Mouse (Mus musculus): ENCODE measurements around the gene Ctcf. TPM values are rescaled to one million over a fixed set of nuclear protein-coding genes. Genes with fewer than 3 reads are reported as not detected.
A peak's percentile ranks its signal among the peaks of the same experiment; 100 is the strongest.

Ctcf gene
- polyA plus RNA-seq, 1 experiment from 2014 or later, result 96.9 TPM

DNA sequence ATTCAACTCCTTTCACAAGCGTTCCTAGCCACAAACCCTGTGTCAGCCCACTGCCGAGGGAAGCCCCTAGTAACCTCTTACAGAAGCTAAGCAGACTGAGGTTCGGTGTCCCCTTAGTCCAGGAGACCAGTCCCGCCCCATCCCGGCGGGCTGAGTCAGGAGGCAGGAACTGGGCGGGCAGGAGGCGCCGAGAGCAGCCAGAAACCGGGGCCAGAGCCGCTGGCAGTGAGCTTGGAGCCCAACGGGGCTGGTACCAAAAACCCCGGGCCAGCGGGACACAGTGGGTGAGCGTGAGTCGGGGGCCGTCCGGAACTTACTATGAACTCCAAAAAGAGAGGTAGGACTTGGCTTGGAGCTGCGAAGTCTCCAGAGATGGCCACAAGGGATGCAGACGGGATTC is 23.3 kb upstream of the Ctcf start:
- Histone ChIP-seq H3K4me1 (ENCODE audit: control insufficient read depth, insufficient read depth, low read length) (peaks cover 8% of the 10 kb centered on the region), H3K4me2 (ENCODE audit: low read length) (peak overlapping the region; percentile 26; the same call in 1 of the 2 replicates), H3K27me3 (ENCODE audit: control insufficient read depth, insufficient read depth, low read length) (peaks cover 13% of the 10 kb centered on the region), H3K36me3 (ENCODE audit: control insufficient read depth, insufficient read depth, low read length) (peaks cover 34% of the 10 kb centered on the region), H3K9ac (replicated peaks; ENCODE audit: low read length) (no peak overlapping the region), H3K4me3 (replicated peaks; ENCODE audit: low read depth, low read length) (no peak overlapping the region), H3K27ac (replicated peaks; ENCODE audit: low read depth, low read length) (no peak overlapping the region), H3K9me3 (ENCODE audit: control insufficient read depth, low read length) (no peaks in the 10 kb centered on the region)
- ATAC-seq (ENCODE audit: low FRiP score, low TSS enrichment) (no peak), DNase-seq (peak; percentile 24)
- WGBS, result 4% methylated on average over 20 of the region's 20 CpGs

DNA sequence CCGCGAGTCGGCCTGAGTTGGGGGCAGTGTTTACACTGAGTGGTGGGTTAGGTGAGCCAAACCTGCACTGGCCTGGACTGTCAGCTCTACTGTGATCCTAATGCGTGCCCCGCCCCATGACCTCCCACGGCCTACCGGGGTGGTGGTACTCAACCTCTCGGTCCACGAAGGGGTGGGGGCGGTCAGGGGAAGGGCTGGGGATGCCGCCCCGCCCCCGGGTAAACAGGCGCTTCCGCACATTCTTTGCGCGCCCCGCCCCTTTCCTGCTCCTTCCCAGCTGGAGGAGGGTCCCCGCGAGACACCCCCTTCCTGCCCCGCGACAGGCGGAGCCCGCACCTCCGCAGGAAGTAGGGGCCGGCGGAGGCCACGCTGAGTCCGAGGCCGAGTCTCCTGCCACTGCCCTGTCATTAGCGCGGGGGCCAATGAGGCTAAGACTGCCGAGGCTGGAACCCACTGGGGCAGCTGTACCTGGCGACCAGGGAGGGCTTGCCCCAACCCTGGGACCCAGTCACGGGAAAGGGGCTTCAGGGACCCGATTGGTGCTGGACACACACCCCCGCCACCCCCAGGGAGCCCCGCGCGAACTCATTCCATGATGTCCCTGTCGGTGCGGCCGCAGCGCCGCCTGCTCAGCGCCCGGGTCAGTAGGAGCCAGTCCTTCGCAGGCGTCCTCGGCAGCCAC is 22.4 kb upstream of the Ctcf start:
- WGBS, result 2% methylated on average over 50 of the region's 50 CpGs
- peak; percentile 38; the same call in 1 of the 2 replicates for ATAC-seq (ENCODE audit: low FRiP score, low TSS enrichment)
- DNase-seq, result peak; percentile 40

GRCm38 (mm10) chr8:105615942-105616341 is 20.4 kb upstream of the Ctcf start:
- H3K27me3 ChIP-seq (ENCODE audit: control insufficient read depth, insufficient read depth, low read length), result peaks cover 13% of the 10 kb centered on the region
- peaks cover 8% of the 10 kb centered on the region for H3K4me1 ChIP-seq (ENCODE audit: control insufficient read depth, insufficient read depth, low read length)
- no peak overlapping the region for H3K4me2 ChIP-seq (ENCODE audit: low read length)
- WGBS, result 91% methylated on average over 9 of the region's 9 CpGs
- DNase-seq, result no peak
- no peak overlapping the region for H3K4me3 ChIP-seq (replicated peaks; ENCODE audit: low read depth, low read length)
- no peak overlapping the region for H3K9ac ChIP-seq (replicated peaks; ENCODE audit: low read length)
- ATAC-seq (ENCODE audit: low FRiP score, low TSS enrichment), result no peak
- H3K27ac ChIP-seq (replicated peaks; ENCODE audit: low read depth, low read length), result no peak overlapping the region
- no peaks in the 10 kb centered on the region for H3K9me3 ChIP-seq (ENCODE audit: control insufficient read depth, low read length)
- H3K36me3 ChIP-seq (ENCODE audit: control insufficient read depth, insufficient read depth, low read length), result peaks cover 63% of the 10 kb centered on the region

More for the DNA sequence above, 22.4 kb upstream of the Ctcf start:
- Histone ChIP-seq H3K36me3 (ENCODE audit: control insufficient read depth, insufficient read depth, low read length) (peaks cover 44% of the 10 kb centered on the region), H3K9me3 (ENCODE audit: control insufficient read depth, low read length) (no peaks in the 10 kb centered on the region), H3K4me1 (ENCODE audit: control insufficient read depth, insufficient read depth, low read length) (peaks cover 8% of the 10 kb centered on the region), H3K27me3 (ENCODE audit: control insufficient read depth, insufficient read depth, low read length) (peaks cover 13% of the 10 kb centered on the region), H3K27ac (replicated peaks; ENCODE audit: low read depth, low read length) (no peak overlapping the region), H3K9ac (replicated peaks; ENCODE audit: low read length) (peak overlapping the region; percentile 55), H3K4me2 (ENCODE audit: low read length) (peak overlapping the region; percentile 81), H3K4me3 (replicated peaks; ENCODE audit: low read depth, low read length) (peak overlapping the region; percentile 40)

DNA sequence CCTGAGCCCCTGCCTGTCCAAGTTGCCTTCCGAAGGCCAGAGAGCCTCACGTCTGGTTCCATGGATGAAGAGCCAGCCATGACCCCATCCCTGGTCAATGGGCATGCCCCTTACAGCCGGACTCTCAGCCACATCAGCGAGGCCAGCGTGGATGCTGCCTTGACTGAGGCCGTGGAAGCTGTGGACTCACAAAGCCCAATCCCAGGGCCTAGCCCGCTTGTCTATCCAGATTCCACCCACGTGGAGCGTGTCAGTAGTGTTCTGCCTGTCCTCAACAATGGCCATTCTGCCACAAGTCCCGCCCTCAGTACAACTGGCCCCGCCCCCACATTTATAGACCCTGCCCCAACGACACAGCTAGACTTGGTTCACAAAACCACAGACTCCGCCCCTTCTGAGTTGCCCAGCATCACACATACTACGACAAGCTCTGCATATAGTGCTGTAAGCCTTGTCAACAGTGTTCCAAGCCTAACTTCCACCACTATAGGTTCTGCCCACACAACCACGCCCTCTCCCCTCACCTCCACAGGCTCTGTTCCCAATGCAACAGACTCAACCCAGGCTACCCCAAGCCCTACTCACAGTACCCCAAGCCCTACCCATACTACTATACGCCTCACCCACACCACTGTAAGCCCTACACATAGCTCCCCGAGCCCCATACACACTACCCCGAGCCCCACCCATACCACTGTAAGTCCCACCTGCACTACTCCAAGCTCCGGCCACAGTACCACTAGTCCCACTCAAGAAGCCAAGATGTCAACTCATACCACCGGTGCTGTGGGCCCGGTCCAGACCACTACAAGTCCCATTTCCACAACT is 18.7 kb upstream of the Ctcf start:
- WGBS, result 92% methylated on average over 21 of the region's 21 CpGs
- no peak for ATAC-seq (ENCODE audit: low FRiP score, low TSS enrichment)

DNA sequence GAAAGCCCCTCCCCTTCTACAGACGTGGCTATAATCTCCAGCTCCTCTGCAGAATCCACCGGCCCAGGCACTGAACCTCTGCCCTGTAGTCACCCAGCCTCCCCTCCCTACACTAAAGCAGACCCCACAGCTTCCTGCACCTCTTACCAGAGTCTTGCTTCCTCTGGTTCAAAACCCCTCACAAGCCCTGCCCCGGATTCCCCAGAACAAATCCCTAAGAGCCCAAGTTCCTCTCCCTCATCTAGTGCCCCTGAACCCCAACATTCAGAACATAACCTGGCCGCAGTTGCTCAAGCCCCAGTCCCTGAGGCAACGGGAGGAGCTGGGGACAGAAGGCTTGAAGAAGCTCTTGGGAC is 18.1 kb upstream of the Ctcf start:
- WGBS, result 91% methylated on average over 5 of the region's 5 CpGs
- Histone ChIP-seq H3K4me2 (ENCODE audit: low read length) (no peak overlapping the region), H3K4me3 (replicated peaks; ENCODE audit: low read depth, low read length) (no peak overlapping the region), H3K27ac (replicated peaks; ENCODE audit: low read depth, low read length) (no peak overlapping the region), H3K36me3 (ENCODE audit: control insufficient read depth, insufficient read depth, low read length) (peaks cover 78% of the 10 kb centered on the region), H3K9ac (replicated peaks; ENCODE audit: low read length) (no peak overlapping the region), H3K4me1 (ENCODE audit: control insufficient read depth, insufficient read depth, low read length) (peaks cover 8% of the 10 kb centered on the region), H3K9me3 (ENCODE audit: control insufficient read depth, low read length) (no peaks in the 10 kb centered on the region), H3K27me3 (ENCODE audit: control insufficient read depth, insufficient read depth, low read length) (no peaks in the 10 kb centered on the region)
- ATAC-seq (ENCODE audit: low FRiP score, low TSS enrichment) (no peak), DNase-seq (no peak)

More for the DNA sequence above, 18.7 kb upstream of the Ctcf start:
- Histone ChIP-seq H3K9ac (replicated peaks; ENCODE audit: low read length) (no peak overlapping the region), H3K4me3 (replicated peaks; ENCODE audit: low read depth, low read length) (no peak overlapping the region), H3K36me3 (ENCODE audit: control insufficient read depth, insufficient read depth, low read length) (peaks cover 73% of the 10 kb centered on the region), H3K27ac (replicated peaks; ENCODE audit: low read depth, low read length) (no peak overlapping the region), H3K9me3 (ENCODE audit: control insufficient read depth, low read length) (no peaks in the 10 kb centered on the region), H3K4me1 (ENCODE audit: control insufficient read depth, insufficient read depth, low read length) (peaks cover 8% of the 10 kb centered on the region), H3K27me3 (ENCODE audit: control insufficient read depth, insufficient read depth, low read length) (0 out of 2 replicates have a peak, but pooled peaks cover 5% of the 10 kb centered on the region), H3K4me2 (ENCODE audit: low read length) (no peak overlapping the region)
- no peak for DNase-seq

GRCm38 (mm10) chr8:105618892-105619591 is 17.3 kb upstream of the Ctcf start:
- peaks cover 3% of the 10 kb centered on the region for H3K4me1 ChIP-seq (ENCODE audit: control insufficient read depth, insufficient read depth, low read length)
- no peak overlapping the region for H3K9ac ChIP-seq (replicated peaks; ENCODE audit: low read length)
- no peak for ATAC-seq (ENCODE audit: low FRiP score, low TSS enrichment)
- H3K9me3 ChIP-seq (ENCODE audit: control insufficient read depth, low read length), result no peaks in the 10 kb centered on the region
- WGBS, result 94% methylated on average over 19 of the region's 19 CpGs
- no peak overlapping the region for H3K27ac ChIP-seq (replicated peaks; ENCODE audit: low read depth, low read length)
- H3K4me2 ChIP-seq (ENCODE audit: low read length), result no peak overlapping the region
- H3K27me3 ChIP-seq (ENCODE audit: control insufficient read depth, insufficient read depth, low read length), result no peaks in the 10 kb centered on the region
- H3K4me3 ChIP-seq (replicated peaks; ENCODE audit: low read depth, low read length), result no peak overlapping the region
- DNase-seq, result no peak
- peaks cover 85% of the 10 kb centered on the region for H3K36me3 ChIP-seq (ENCODE audit: control insufficient read depth, insufficient read depth, low read length)

GRCm38 (mm10) chr8:105620211-105620610 is 16.2 kb upstream of the Ctcf start:
- no peaks in the 10 kb centered on the region for H3K27me3 ChIP-seq (ENCODE audit: control insufficient read depth, insufficient read depth, low read length)
- H3K4me1 ChIP-seq (ENCODE audit: control insufficient read depth, insufficient read depth, low read length), result no peaks in the 10 kb centered on the region
- H3K9me3 ChIP-seq (ENCODE audit: control insufficient read depth, low read length), result no peaks in the 10 kb centered on the region
- no peak for DNase-seq
- no peak overlapping the region for H3K4me2 ChIP-seq (ENCODE audit: low read length)
- H3K36me3 ChIP-seq (ENCODE audit: control insufficient read depth, insufficient read depth, low read length), result peaks cover 79% of the 10 kb centered on the region
- ATAC-seq (ENCODE audit: low FRiP score, low TSS enrichment), result no peak; the same call in 1 of the 2 replicates
- no peak overlapping the region for H3K27ac ChIP-seq (replicated peaks; ENCODE audit: low read depth, low read length)
- H3K9ac ChIP-seq (replicated peaks; ENCODE audit: low read length), result no peak overlapping the region
- WGBS, result 93% methylated on average over 19 of the region's 19 CpGs
- no peak overlapping the region for H3K4me3 ChIP-seq (replicated peaks; ENCODE audit: low read depth, low read length)

- DNase-seq (no peak), ATAC-seq (ENCODE audit: low FRiP score, low TSS enrichment) (no peak)
- H3K4me2 ChIP-seq (ENCODE audit: low read length), result no peak overlapping the region
- H3K27ac ChIP-seq (replicated peaks; ENCODE audit: low read depth, low read length), result no peak overlapping the region
- H3K9me3 ChIP-seq (ENCODE audit: control insufficient read depth, low read length), result no peaks in the 10 kb centered on the region
- H3K27me3 ChIP-seq (ENCODE audit: control insufficient read depth, insufficient read depth, low read length), result no peaks in the 10 kb centered on the region
- H3K36me3 ChIP-seq (ENCODE audit: control insufficient read depth, insufficient read depth, low read length), result peaks cover 69% of the 10 kb centered on the region
- H3K9ac ChIP-seq (replicated peaks; ENCODE audit: low read length), result no peak overlapping the region; the same call in 1 of the 2 replicates
- WGBS, result 91% methylated on average over 21 of the region's 21 CpGs
- H3K4me3 ChIP-seq (replicated peaks; ENCODE audit: low read depth, low read length), result no peak overlapping the region
- H3K4me1 ChIP-seq (ENCODE audit: control insufficient read depth, insufficient read depth, low read length), result no peaks in the 10 kb centered on the region
Measured at GRCm38 (mm10) chr8:105620946-105621720, 15.2 kb upstream of the Ctcf start.
